Mouse (Mus musculus) heart, adult 8-10 months (tissue): ENCODE measurements at regions not wholly inside any gene's neighbourhood (a gene's known extent, or its start where the extent isn't known, plus 50 kb on each side); places are given as distances from the start of the nearest gene placed in this dataset.

ENCODE experiments used
- DNase-seq: peaks from one replicate; pipeline ENCODE4 v3.0.0; 2022; ENCODE audit warnings: low spot score

DNA sequence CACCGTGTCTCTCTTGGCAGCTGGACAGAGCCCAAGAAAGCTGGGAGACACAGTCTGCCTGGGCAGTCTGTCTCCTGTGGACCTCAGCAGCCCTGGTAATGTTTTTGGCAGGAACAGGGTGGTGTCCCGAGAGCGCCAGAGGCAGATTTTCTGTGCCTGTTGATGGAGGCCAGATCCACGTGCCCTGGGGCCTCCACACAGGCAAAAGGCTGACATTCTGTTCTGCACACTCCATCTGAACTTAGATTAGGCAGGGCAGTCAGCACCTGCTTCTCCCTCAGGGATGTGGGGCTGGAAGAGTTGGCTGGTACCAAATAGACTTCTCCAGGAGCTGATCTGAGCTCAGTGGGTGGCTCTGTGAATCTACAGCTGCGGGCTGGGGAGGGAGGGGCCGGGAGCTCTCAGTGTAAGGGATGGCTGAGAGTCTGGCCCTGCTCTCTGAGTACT lies 83.8 kb downstream of the Gadd45g start:
- peak; percentile 62 for DNase-seq

GRCm38 (mm10) chr13:51930931-51931330 lies 84.5 kb downstream of the Gadd45g start:
- no peak for DNase-seq

GRCm38 (mm10) chr13:51935827-51936226 lies 89.3 kb downstream of the Gadd45g start:
- no peak for DNase-seq

DNA sequence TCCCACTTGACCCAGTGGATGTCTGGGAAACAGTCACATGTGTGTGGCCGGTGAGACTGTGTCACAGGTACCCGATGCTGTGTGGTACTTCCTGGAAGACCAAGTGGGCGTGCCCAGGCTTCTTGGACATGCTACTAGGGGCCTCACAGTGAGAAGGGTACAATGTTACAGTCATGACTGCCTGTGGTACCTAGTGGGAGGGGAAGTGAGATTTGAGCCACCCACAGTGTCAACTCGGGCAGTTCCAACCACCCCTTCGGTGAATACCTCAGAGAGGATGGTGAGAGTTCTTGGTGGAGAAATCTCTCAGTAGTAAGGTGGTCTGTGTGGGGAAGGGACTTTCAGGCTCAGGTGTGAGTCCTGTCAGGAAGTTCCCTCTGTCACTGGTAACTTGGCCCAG lies 90.0 kb downstream of the Gadd45g start:
- no peak for DNase-seq

DNA sequence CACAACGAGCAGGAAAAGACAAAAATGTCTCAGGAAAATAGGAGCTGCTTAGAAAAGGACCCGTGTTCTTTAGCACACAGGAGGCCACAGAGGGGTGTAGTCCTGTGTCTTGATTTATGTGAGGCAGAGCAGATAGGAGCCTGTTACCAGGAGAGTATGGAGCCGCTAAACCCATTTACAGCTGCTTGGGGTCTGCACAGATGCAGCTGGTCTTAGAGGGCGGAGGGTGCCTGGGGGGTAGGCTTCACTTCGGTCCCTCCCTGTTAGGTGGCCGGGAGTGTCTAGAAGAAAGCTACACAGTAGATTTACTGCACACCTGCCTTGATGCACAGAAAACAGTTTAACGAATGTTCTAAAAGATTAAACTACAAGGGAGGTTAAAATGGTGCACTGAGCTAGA lies 91.4 kb downstream of the Gadd45g start:
- DNase-seq: no peak

DNA sequence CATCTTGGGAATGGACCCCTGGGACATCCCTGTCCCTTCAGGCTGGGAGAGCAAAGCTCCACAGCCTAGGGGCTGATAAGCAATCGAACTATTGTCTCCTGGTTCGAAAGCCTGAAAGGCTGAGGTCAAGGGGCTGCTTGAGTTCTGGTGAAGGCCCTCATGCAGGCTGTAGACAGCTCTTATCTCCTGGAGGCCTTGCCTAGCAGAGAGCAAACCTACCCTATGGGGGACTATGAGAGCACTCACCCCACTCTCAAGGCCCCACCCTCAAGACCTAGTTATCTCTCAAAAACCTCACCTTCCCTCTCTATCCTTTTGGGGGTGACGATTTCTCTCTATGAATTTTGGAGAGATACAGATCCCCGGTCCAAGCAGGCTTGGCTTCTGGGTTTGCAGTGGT lies 92.8 kb downstream of the Gadd45g start:
- DNase-seq: no peak

- no peak for DNase-seq
Observed at GRCm38 (mm10) chr13:51939715-51940114, 93.2 kb downstream of the Gadd45g start.

DNA sequence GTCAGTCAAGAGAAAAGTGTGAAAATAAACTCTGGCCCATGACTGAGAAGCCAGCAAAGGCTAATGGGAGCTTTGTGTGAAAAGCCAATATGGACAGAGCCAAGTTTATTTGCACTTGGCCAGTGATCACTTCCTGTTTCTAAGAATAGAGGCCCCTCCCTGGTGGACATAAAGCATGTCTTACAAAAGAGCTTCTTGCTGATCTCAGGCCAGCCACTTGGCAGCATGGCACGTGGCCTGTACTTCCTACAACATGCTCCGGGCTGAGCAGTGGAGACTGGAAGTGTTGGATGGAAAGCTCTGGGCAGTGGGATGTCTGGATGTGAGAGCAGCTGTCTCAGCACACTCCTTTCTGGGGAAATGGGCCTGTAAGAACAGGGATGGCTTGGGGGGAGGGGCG lies 99.7 kb downstream of the Gadd45g start:
- peak; percentile 74 for DNase-seq

GRCm38 (mm10) chr13:51948896-51949295 lies 102.4 kb downstream of the Gadd45g start:
- no peak for DNase-seq

DNA sequence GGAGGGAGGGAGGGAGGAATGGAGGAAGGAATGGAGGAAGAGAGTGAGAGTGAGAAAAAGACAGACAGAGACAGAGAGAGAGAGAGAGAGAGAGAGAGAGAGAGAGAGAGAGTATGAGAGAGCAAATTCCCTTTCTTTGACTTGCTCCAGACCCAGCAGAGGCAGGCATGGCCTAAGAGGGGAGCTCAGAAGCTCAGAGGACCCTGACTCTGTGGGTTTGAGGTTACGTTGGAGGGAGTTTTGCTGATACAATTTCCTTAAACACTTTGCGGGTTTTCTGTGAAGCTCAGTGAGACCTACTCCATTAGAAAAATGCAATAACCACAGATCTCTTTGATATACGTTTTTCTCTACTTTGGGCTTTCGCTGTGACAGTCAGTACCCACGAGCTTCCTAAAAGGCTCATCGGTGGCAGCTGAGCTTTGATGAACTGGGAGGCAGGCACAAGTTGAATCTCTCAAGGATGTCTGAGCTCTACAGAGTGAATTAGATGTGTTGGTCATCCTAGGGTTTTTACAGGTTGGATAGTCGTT lies 105.1 kb downstream of the Gadd45g start:
- no peak for DNase-seq

DNA sequence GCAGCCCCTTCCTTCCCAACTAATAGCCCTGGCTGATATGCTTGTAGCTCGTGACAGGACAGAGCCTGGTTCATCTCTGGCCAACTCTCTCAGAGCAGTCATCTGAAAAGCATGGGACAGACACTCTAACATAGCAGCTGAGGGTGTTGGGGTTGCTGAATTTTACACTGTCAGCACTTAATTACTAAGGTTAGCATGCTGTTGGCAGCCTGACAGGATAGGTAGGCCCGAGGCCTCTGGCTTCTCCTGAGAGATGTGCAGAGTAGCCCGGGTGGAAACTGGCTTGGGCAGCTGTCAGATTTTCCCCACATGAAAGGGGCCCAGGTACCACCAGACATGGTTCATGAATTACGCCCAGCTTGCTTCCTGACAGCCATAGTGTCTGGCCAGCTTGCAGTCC lies 106.6 kb downstream of the Gadd45g start:
- DNase-seq: no peak

DNA sequence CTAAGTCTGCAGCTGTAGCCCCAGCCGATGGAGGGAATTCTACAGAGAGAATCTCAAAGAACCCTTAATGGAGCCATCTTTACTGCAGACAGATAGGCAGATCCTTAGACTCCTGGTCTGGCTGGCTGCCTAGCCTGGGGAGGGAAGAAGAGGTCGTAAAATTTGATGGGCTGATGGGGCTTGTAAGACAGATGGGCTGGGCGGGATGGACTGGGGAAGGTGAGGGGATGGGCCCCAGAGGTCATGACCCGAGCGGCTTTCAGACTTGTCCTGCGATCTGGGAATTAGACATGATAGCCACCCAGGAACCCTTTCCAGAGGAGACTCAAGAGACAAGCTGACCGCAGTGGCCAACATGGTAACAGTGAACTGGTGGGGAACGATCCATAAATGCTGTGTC lies 107.1 kb downstream of the Gadd45g start:
- DNase-seq: no peak

- no peak for DNase-seq
Observed at GRCm38 (mm10) chr13:51957101-51957500, 110.6 kb downstream of the Gadd45g start.

DNA sequence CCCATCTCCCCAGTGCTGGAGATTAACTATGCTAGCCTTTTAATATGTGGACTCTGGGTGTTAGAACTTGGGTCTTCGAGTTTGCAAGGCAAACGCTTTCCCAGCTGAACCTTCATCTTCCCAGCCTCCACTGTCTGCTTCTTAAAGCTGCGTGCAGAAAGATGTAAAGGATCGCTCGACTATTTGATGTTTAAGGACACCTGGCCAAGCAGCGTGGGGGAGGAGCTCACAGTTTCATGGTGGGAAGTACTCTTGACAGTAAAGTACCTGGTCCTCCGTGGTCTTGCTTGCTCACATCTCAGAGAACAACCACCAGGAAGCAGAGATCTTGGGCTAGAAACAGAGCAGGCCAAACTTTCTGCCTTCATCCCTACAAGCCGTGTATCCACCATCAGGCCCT lies 113.1 kb downstream of the Gadd45g start:
- DNase-seq: no peak

DNA sequence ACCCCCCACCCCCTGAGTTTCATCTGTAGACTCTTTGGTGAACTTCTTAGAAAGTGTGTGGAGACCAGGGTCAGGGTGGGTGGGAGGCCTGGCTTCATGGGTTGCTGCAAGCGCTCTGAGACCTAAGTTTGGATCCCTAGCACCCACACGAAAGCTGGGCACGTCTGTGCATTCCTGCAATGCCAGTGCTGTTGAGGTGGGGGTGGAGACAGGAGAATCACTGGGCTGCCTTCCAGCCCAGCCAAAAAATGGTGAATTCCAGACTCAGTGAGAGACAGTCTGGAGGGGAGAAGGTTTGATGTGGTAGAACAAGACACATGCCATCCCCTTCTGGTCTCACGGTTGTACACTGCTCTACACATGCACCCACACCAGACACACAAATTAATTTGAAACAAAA lies 113.8 kb downstream of the Gadd45g start:
- no peak for DNase-seq

GRCm38 (mm10) chr13:51962191-51962611 lies 115.7 kb downstream of the Gadd45g start:
- no peak for DNase-seq

DNA sequence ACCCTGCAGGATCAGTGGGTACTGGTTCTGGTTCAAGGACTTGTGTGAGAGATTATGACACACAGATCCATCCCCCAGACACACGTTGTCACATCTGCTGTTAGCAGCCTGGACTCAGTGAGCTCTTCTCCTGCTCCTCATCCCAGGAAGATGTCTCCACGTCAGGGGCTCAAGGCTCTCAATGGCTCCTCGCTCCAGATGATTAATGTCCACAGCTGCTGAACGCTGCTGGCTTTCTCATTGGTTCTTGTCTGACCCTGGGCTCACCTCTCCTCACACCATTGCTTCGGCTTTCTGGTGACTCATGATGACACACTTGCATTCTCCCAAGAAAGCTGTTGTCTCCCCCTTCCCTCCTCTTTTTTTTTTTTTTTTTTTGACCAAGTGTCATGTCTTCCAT lies 116.2 kb downstream of the Gadd45g start:
- no peak for DNase-seq

GRCm38 (mm10) chr13:51963966-51964365 lies 117.5 kb downstream of the Gadd45g start:
- no peak for DNase-seq

DNA sequence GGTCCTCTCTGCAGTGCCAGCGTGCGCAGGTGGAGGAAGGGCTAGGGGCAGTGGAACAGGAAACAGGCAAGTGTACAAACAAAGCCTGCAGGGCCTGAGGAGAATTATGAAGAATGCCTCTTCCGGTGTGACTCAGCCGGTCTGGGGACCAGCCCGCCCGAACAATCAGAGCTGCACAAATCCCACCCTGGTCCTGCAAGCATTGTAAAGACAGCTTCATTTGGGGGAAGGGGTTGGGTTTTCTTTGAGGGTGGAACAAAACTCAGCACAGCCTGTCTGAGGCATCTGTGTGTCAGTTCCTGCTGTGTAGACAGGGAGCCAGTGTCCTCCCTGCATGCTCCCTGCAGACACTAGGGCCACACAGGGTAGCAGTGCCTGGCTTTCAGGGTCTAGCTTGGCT lies 117.9 kb downstream of the Gadd45g start:
- peak; percentile 60 for DNase-seq

DNA sequence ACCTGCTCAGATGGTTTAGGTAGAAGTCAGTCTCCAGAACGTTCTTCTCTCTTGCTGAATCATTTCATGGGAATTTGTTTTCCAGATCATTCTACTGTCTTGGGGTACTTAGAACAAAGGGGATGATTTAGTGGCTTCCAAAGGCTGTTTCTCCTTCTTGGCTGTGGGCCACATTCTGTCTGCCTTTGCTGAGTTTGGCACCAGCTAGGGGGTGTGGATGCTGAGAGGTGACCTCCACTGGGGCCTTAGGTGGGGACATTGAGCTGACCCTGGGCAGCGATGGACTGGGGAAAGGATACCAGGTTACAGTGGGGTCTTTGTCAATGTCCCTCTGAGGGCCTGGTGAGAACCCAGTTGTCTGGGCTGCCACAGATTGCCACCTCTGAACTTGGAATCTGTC lies 118.4 kb downstream of the Gadd45g start:
- DNase-seq: no peak

DNA sequence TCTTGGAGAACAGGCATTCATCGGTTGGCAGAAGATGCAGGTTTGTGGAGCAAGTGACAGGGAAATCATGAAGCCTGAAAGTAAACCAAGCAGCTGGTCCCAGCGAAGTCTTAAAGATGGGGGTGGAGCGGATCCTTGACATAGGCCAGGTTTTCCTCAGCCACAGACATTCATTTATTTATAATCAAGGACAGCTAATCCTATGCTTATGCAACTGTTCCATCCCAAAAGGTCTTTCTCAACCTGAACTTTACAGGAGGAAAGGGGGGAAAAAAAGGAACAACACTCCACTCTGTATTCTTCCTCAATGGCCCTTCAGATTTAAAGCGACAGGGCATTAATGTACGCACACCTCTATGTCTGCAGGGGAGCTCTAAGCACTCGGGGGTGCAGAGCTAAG lies 121.6 kb downstream of the Gadd45g start:
- DNase-seq: no peak

DNA sequence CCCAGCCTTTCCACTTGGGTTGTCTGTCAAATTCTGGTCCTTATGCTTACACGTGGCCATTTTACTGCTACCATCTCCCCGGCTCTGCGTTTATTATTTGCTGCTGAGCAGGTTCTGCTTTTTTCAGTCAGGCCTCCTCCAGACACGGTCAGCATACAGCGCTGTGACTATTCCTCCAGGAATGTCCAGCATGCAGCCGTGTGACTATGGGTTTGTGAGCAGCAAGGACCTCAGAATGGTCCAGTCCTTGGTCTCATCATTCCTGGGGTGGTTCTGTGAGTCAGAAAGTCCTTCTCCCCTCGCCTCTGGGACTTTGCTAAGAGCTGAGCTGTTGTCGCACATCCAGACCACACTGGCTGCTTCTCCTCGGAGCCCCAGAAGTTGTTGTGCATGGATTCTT lies 122.3 kb downstream of the Gadd45g start:
- DNase-seq: no peak

- no peak for DNase-seq
Observed at GRCm38 (mm10) chr13:51970051-51970450, 123.6 kb downstream of the Gadd45g start.

DNA sequence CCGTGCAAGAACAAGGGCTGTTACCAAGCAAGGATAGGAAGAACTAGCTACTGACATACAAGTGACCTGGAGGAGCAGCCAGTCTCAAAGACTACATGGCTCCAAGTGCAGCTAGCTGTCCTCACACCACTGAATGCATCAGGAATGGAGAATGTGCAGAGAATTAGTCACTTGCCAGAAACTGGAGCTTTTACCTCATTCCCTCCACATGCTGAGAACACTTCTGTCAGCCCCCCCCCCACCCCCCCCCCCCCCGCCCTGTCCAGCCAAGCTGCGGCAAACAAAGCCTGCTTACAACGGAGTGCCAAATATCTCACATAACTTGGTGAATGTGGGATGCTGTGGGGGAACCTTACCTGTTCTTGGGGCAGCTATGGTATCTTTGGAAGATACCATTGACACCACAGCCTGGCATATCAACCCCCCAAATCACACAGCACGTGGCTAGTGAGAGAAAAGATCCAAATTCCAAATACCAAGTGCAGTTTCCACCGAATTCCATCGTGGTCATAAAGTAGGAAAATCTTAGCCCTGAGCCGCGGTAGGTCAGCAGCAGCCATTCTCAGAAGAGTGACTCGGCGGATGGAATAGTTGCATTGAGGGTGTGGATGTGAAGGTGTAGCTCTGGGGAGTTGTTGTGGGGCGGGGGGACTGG lies 126.3 kb downstream of the Gadd45g start:
- DNase-seq: no peak
